Mouse (Mus musculus) cerebellum, adult 11-12 months (tissue): ENCODE data around the gene Scamp5.
"Not testable (repeated sequence)": the region's sequence is repeated elsewhere in the genome, so short reads cannot be mapped to it uniquely, and the experiment has no call there.

ENCODE experiments used
- DNase-seq: peaks from one replicate; pipeline ENCODE4 v3.0.0; 2022

Scamp5 gene

DNA sequence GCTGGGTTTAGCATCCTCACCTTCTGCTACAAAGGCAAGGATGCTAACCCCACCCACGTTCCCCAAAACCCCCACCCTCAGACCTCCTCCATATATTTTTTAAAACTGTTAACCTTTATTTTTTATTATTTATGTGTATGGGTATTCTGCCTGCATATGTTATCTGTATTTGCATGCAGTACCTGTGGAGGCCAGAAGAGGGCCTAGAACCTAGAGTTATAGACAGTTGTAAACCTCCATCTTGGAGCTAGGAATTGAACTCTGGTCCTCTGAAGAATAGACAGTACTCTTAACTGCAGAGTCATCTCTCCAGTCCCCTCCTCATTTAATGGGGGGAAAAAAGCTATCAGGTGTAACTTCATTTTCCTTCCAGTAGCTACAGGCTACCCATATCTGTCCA, 18.1 kb downstream of the Scamp5 start:
- DNase-seq = no peak

DNA sequence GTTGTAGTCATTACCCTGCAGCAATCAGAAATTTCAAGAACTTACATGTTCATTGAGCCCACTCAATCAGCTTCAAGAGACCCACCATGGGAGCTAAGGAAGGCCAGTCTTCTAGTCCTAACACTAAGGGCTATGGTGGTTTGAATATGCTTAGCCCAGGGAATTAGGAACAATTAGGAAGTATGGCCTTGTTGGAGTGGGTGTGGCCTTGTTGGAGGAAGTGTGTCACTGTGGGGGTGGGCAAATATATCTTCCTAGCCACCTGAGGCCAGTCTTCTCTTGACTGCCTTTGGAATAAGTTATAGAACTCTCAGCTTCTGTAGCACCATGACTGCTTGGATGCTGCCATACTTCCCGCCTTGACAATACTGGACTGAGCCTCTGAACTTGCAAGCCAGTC, 27.2 kb downstream of the Scamp5 start:
- DNase-seq = no peak

DNA sequence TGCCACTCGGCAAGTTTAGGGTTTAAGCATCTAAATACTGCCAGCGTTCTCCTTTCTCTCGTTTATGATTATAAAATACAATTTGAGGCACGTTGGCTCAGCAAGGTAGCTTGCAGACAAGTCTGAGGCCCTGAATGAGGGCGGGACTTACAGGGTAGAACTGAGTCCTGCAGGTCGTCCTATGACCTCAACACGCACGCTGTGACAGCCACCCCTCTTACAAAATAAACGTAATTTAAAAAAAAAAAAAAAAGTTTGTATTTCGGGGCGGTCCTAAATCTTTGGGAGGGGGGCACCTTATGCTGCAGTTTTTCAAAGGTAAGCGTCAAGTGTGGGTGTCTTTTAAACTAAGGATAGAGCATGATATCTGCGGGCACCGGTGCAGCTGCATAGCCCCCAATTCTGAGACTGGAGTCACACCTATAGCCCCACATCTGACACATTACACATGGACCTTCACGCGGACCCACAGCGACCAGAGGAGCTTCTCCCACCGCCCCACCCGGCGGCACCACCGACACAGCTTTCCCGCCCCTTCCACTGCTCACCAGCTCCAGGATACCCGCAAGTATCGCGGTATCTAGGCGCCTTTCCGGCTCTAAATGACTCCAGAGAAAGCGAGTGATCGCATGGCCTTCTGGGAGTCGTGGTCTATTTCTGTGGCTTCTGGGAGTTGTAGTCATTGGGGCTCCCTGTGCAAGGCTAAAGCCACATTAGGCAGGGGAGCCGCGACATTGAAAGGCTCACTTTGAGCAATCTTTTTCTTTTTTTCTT, 28.2 kb downstream of the Scamp5 start, which contains the start of gene Ppcdc:
Ppcdc (minus strand) TSS at position 603 of the 774 bp plus-strand sequence.
- DNase-seq = peak; percentile 92

DNA sequence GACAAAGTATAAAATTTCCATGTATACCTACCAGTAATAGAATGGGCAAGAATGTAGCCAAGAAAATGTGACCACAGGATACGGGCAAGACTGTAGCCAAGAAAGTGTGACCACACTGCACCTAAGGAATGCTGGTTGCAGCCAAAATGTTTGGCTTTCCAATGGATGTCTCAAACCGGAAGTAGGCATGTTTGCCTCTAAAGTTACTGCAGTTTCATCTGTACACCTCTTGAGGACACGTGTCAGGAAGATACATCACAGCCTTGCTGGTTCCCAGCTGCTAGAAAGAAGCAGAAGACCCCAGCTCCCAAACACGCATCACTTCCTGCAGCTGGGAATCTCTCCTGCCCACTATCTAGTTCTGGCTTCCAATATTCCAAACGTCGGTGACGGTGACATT, 28.8 kb downstream of the Scamp5 start:
- peak; percentile 36 for DNase-seq

DNA sequence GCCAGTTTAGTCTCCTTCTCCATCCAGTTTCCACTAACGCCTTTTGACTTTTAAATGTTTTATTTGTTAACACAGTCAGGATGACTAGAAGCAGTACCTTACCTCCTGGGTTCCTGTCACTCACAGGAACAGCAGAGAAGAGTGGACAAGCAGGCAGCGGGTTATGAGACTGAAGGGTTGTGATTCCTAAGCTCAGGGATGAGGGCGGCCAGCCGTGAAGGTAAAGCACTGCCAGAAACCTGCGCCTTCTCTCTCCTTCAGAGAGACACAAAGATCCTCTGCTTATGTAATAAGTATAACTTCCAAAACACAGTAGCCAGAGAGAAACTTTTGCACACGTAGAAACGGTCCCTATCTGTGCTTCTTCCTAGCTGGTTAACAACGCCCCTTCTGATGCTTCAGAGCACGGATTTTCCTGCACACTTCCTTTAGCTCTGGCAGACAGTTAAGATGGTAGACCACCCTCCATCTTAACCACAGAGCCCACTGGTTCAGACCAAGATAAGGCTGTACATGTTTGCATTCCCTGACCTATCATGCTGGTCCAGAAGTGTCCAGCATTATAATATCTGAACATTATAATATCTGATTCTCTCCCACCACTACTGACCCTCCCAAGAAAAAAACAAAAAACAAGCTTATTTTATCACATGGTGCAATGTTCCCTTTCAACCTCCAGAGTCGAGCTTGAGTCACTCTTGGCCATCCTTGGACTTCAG, 29.8 kb downstream of the Scamp5 start:
- no peak for DNase-seq

DNA sequence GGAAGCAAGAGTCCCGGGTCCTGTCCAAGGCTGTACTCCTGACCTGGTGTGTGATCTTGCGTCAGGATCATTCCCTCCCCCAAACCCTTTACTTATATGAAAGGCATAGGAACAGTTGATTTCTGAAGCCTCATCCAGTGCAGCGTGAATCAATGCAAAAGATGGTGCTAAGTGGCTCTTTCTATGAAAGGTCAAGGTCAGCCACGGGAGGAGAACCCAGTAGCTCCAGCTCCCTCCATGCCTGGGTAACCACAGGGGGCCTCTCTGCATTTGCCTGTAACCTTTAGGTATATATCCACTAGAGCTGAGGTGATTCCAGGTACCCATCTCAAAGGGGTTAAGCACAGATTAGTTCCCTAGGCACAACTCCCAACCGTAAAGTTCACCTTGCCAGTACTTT, 31.7 kb downstream of the Scamp5 start:
- no peak for DNase-seq

DNA sequence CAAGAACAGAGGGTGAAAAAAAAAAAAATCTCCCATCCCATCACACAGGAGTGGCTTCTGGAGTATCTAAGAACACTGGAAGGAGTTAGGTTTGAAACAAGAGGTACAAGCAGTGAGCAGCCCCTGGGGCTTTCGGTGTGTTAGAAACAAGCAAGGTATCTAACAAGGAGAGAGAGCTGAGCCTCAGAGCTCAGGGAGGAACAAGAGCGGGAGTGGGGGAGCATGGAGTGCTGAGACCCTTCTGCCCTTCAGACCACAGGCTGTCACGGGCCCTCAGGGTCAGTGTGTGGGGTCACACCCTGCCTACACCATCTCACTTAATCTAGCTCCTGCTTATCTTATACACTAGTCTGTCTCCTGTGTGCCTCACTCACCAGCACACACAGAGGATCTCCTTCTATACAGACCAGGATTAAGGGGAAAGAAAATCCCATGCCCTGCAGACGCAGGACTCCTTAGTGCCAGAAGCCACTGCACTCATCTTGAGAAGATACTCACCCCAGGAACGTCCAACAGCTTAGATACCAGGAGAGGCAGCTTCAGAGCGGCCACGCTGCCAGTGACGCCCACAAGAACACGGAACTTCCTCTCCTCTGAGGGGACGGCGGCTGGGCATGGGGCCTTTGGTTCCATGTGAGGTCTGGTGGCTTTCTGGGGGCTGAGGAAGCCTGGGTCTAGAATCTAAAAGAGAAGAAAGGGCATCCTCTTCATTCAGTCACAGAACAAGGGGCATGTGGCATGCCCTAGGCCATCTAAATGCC, 33.3 kb downstream of the Scamp5 start:
- no peak for DNase-seq

DNA sequence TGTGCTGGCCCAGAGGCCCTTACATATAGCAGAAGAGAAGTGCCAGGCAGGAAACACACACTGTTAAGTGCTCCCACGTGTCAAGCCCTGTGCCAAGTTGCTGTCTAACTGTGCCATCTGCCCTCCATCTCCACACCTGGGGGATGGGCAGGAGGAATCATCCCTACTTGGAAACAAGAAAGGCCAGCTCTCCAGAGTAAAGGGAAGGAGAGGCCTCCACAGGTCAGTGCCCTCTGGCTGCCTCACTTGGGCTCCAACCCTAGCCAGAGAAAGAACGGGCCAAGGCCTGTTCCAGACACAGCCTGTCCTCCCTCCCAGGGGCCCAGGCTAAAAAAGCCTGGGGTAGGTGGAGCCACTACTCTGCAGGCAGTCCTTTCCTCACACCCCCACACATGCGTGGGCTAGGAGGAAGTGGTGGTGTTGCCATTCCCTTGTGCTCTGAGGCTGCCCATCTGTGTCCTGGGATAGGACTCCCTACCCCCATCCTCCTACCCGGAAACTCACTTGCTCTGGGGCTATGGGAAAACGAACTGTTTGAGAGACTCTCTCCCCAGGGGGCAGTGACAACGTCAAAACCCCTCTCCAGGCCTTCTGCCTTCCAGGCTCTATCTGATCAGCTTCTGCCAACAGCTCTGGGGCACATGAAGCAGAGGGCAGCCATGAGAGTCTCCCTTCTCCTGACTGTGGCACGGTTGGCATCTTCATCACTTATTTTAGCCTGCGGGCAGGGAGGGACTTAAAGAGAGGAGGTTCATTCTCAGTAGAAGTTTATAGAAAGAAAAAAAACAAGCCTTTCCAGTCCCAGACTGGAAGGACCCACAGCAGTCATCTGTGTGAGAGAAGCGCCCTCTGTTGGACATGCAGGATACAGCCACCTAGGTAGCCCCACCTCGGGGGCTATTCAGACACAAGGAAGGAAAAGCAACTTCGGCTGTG, 34.5 kb downstream of the Scamp5 start:
- peak; percentile 82 for DNase-seq

DNA sequence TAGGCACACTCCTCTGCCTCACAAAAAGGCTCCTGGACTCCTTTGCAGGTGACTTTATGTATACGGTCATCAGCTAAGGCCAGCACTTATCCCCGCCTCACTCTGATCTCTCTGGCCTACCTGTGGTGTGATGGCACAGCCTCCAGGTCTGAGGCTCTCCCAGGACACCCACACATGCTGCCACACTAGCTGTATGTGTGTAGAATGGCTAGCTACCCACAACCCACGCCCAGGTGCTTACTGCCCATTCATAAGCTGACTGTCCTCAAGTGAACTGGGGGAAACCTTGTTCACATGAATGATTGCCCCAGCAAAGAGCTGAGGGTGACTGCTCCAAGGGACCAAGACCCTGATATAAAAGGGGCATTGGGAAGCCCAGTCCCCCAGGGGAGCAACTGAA, 35.4 kb downstream of the Scamp5 start:
- no peak for DNase-seq

DNA sequence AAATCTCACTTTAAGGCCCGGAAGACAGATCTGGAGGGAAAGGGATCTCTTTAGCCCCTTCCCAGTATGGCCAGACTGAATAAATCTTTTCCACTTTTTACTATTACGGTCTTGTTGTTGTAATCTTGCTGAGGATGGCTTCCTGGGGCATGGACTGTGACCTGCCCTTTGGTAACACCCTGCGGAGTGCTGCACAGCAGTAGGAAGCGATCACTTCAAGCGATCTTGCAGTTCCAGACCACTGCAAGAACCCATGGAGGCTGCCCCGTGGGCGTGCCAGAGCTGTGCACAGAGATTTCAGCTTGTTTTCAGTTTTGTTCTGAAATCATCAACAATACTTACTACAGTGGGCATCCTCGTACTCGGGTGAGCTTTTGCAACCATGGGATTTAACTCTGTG, 36.7 kb downstream of the Scamp5 start:
- DNase-seq = no peak

DNA sequence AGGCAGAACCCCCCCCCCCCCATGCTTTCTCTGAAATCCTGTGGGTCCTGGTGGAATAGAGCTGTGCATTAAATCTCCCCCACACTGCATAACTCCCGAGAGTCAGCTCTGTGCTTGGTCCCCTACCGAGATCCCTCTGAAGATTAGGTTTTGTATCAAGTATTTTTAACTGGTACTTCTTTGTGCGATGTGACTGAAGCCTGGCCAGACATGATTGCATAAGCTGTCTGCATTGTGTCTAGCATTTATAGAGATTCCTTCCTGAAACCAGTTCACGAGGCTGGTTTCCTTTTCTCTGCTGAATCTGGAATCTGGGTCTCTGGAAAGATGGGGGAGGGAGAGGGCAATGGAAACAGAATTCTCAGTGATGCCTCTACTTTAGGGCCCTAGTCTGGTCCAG, 39.5 kb downstream of the Scamp5 start:
- DNase-seq = no peak

DNA sequence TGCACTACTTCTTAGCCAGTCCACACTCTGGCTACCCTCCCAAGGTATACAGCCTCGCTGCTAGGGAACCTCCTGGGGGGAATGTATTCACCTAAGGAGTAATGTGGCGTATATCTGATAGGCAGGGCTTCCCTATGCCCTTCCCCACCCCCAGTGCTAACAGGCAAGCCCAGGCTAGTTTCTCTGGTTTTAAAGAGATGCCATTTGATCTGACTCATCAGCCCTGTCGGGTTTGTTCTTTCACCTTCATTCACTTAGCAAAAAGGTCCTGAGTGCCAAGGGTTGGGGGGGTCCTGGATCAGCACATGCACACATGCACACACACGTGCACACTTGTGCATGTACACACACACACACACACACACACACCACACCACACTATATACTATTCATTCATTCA, 39.9 kb downstream of the Scamp5 start:
- no peak for DNase-seq

DNA sequence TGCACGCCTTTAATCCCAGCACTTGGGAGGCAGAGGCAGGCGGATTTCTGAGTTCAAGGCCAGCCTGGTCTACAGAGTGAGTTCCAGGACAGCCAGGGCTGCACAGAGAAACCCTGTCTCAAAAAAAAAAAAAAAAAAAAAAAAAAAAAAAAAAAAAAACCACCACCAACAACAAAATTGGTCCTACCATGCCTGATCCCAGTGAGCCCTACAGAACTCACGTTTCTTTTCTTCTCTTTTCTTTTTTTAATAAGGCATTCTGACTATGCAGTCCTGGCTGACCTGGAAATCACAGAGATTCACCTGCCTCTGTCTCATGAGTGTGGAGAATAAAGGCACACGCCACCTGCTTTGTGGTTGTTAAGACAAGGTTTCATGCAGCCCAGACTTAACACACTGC, 40.7 kb downstream of the Scamp5 start:
- DNase-seq = not testable (repeated sequence)

DNA sequence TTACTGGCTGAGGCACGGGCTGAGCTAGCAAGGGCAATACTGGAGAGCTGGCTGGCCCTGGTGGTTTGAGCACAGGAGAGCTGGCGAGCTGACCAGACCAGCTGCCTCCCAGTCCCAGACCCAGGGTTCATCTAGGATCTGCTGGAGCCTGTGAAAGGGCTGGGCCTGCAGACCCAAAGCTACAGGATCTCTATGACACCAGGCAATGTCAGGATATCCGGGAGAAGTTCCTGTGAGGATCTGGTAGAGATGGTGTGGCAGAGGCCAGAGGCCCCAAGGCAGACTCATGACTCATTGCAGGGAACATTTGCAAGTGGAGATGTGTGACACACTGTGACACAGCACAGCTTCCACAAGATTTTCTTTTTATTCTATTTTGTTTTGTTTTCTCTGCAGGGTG, 42.7 kb downstream of the Scamp5 start:
- DNase-seq = no peak

DNA sequence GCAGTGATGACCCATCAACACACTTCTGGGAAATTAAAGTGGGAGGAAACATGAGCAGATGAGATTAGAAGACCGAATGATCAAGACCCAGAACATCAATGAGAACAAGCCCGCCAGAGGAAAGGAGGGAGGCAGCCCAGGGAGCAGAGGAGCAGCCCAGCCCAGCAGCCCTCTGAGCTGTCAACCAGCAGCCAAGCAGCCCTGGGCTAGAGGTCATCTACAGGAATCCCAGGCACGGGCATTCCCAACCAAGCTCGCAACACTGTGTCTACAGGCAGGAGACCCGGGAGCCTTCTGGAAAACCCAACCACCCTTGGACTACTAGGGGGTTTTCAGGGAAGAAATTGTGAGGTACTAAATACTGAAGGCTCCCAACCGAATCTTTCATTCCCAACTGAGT, 43.8 kb downstream of the Scamp5 start:
- no peak for DNase-seq

DNA sequence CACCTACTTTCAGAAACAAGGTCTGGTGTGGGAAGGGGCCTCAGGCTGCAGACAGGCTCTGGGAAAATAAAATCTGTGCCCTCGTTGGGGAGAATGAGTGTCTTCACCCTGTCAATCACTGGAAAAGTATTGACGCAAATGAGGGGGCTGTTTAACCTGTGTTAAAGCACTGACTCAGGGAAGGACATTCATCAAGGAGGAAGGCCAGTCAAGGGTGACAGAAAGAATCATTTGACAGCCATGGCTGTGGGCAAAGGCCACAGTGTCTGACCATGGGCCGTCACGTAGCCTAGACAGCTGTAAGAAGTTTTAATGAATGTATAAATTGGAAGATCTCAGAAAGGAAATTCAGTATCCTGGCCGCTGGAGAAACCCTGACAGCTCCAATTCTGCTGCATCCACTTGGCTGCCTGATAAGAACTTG, 46.2 kb downstream of the Scamp5 start:
- no peak for DNase-seq

DNA sequence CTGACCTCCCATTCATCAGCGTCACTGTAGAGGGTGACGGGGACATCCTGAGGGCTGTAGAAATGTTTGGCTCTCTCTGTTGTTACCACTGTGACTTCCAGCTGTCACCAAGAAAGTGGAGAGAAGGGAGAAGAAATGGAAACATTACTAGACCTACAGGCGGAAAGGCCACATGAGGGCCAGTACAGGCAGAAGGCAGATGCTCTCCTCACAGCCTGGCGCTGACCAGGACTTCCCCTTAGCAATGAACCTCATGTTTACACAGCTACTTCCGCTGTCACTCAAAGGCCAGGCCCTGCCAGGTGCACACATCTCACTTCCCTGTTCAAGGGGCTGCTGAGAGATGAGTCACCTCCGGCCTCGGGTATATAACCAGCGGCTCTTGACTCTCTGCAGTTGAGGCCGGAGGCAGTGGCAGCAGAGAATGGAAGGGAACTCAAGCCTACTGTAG, 46.7 kb downstream of the Scamp5 start:
- no peak for DNase-seq

DNA sequence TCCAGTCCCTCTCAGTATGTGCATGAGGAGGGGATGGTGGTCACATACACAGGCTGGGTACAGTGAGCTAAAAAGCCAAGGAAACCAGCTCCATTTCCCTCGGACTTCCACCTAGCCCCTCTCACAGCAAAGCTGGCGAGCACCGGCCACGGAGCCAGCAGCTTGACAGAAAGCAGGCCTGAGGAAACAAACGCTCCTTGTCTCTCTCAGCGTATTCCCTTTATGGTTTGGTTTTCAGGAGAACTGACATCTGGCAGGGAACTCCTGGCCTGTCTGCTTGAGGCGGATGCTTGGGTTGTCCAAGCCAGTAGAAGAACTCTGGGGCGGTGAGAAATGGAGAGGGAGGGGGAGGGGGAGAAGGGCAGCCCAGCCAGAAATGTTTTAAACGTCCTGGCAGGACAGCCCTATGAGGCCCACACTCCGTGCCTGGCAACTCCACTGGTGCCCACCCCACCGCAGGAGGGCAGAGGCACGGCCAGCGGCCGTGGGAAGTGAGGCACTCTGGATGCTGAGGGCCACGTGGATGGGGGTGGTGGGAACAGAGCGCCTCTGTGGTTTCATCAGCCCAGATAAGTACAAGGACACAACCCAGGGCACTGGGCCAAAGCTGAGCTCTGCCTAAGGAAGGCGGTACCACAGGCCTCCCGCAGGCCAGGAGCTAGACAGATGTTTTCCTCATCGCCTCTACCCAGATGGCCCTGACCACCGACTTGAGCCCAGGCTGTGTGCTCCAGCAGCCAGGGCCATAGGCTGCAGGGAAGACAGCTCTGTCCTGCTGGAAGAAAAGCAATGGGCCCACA, 47.3 kb downstream of the Scamp5 start:
- peak; percentile 61 for DNase-seq

DNA sequence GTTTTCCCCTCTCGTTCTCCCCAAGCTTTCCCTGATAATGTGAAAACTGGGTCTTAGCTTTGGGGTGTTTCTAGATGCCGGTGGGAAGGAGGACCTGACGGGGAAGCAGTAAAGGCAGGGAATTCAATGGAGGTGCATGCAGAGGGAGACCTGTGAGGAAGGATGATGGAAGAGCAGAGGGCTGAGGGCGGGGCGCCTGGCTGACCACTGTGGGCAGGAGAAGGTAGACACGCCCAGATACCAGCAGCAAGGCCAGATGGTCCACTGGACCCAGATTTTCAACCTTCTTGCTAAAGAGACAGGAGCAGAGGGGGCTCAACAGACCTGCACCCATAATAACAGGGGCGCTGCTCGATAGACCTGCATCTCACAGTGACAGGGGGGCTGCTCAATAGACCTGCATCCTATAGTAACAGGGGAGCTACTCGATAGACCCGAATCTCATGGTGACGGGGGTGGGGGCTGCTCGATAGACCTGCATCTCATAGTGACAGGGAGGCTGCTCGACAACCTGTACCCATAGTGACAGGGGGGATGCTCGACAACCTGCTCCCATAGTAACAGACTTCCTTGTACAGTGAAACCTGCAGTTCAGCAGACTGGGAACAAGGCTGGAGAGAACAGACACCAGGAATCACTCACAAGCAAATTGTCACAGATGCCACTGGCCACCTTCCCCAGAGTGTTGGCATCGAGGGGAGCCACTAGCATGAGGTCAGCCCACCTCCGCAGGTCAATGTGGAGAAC, 48.2 kb downstream of the Scamp5 start:
- no peak for DNase-seq

DNA sequence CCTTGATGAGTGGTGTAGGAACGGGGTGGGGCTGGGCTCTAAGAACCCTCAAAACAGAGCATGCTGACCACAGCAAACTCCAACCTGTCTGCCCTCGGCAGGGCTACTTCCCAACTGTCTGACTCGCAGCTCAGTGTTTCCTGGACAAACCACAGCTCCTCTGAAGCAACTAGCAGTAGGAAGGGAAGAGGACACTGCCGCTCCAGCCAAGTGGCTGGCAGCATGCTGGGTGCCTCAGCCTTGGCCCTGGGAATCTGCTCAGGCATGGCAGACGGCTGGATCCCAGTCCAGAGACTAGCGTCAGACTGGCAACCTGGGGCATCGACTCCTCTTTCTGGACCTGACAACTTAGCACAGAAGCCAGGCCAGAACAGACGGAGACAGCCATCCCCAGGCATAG, 50.5 kb downstream of the Scamp5 start:
- peak; percentile 92 for DNase-seq
